9 mouse cellular contexts compared by ENCODE assay signal in genomic region chr10:59667377-59667776, GRCm38 (mm10). TPM values are rescaled to one million over a fixed set of nuclear protein-coding genes. Genes with fewer than 3 reads are reported as not detected.
DNase-seq lines count a peak whose midpoint lies in the region; ATAC-seq and TF ChIP-seq lines count a peak whose summit lies in the region.
"Had no signal": no experiment of that assay in that cellular context is flagged by ENCODE, and none has a peak within 500 bp of the region (broad histone marks: within the 10 kb centered on the region; RNA-seq: fewer than 3 reads in every experiment).

No protein-coding gene starts in this region.

- no peaks in the 10 kb centered on the region for H3K27me3 ChIP-seq in heart, embryonic 11.5 days (ENCODE audit: control insufficient read depth, insufficient read depth, low read length)
- no peaks in the 10 kb centered on the region for H3K27me3 ChIP-seq in C2C12 (ENCODE audit: control insufficient read depth, insufficient read depth, insufficient read length)
- H3K27me3 ChIP-seq in cerebellum, adult 2 months (ENCODE audit: control insufficient read depth, insufficient read depth, low read length) = no peaks in the 10 kb centered on the region
- H3K27me3 ChIP-seq in midbrain, embryonic 10.5 days (ENCODE audit: low read depth, poor library complexity, severe bottlenecking) = no peaks in the 10 kb centered on the region

- no peak overlapping the region for H3K9ac ChIP-seq in heart, embryonic 11.5 days (ENCODE audit: low read depth, low read length)

- ATAC-seq in heart, embryonic 11.5 days (replicated peaks; ENCODE audit: insufficient number of reproducible peaks, low FRiP score, low TSS enrichment) = no peak

- H3K9me3 ChIP-seq in heart, embryonic 11.5 days (replicated peaks; ENCODE audit: control insufficient read depth, low read length) = no peaks in the 10 kb centered on the region
- H3K9me3 ChIP-seq in midbrain, embryonic 10.5 days (replicated peaks) = no peaks in the 10 kb centered on the region

- TF ChIP-seq POLR2A in cerebellum, adult 2 months (IDR thresholded peaks at IDR 0.05; ENCODE audit: borderline replicate concordance, insufficient read depth, low read length) = no peak

- H3K36me3 ChIP-seq in heart, embryonic 11.5 days (ENCODE audit: control insufficient read depth, insufficient read depth, low read length) = no peaks in the 10 kb centered on the region
- no peaks in the 10 kb centered on the region for H3K36me3 ChIP-seq in C2C12 (ENCODE audit: control insufficient read depth, insufficient read depth)
- no peaks in the 10 kb centered on the region for H3K36me3 ChIP-seq in midbrain, embryonic 10.5 days

- TF ChIP-seq CTCF in C2C12 (IDR thresholded peaks at IDR 0.05; ENCODE audit: control insufficient read depth, insufficient read depth, insufficient read length) = no peak
- no peak for TF ChIP-seq CTCF in cerebellum, adult 2 months (IDR thresholded peaks at IDR 0.05; ENCODE audit: borderline replicate concordance, insufficient read depth, low read depth, low read length)

- peak overlapping the region; percentile 27 for H3ac ChIP-seq in C2C12 (ENCODE audit: control insufficient read depth, insufficient read length, low read depth)

- H3K4me3 ChIP-seq in heart, embryonic 11.5 days (ENCODE audit: low read depth, low read length) = no peak overlapping the region
- H3K4me3 ChIP-seq in C2C12 (ENCODE audit: insufficient read depth, poor library complexity, severe bottlenecking) = no peak overlapping the region
- no peak overlapping the region for H3K4me3 ChIP-seq in cerebellum, adult 2 months (replicated peaks; ENCODE audit: insufficient read depth, low read depth, low read length)
- no peak overlapping the region for H3K4me3 ChIP-seq in midbrain, embryonic 10.5 days

- no peaks in the 10 kb centered on the region for H3K4me1 ChIP-seq in heart, embryonic 11.5 days (ENCODE audit: control insufficient read depth, insufficient read depth, low read length)
- H3K4me1 ChIP-seq in cerebellum, adult 2 months (ENCODE audit: control insufficient read depth, insufficient read depth, low read length) = peaks cover 10% of the 10 kb centered on the region; the same call in 1 of the 2 replicates
- no peaks in the 10 kb centered on the region for H3K4me1 ChIP-seq in midbrain, embryonic 10.5 days

- no peak overlapping the region for H3K4me2 ChIP-seq in heart, embryonic 11.5 days

- no peaks in the 10 kb centered on the region for H3K79me3 ChIP-seq in C2C12 (ENCODE audit: low read depth)

- 59% methylated on average over 6 of the region's 6 CpGs for WGBS in heart, embryonic 11.5 days (ENCODE audit: insufficient replicate concordance)
- WGBS in cerebellum, adult 2 months = 4% methylated on average over 6 of the region's 6 CpGs
- 73% methylated on average over 6 of the region's 6 CpGs for WGBS in midbrain, embryonic 10.5 days

- no peak overlapping the region for H3K27ac ChIP-seq in heart, embryonic 11.5 days (ENCODE audit: low read depth, low read length)
- peak overlapping the region; percentile 1; the same call in 1 of the 2 replicates for H3K27ac ChIP-seq in cerebellum, adult 2 months (ENCODE audit: insufficient read depth, low read length)
- no peak overlapping the region for H3K27ac ChIP-seq in midbrain, embryonic 10.5 days (replicated peaks)

- H3K79me2 ChIP-seq in C2C12 (ENCODE audit: control insufficient read depth, insufficient read depth) = no peaks in the 10 kb centered on the region

- DNase-seq in heart, adult 11 months = peak; percentile 91
- peak; percentile 70 to 83 for DNase-seq in cerebellum, adult 2 months
- peak; percentile 35 for DNase-seq in kidney, adult 9 months
- peak; percentile 58 to 70 for DNase-seq in lung, postnatal 4 days
- DNase-seq in thymus, postnatal 14 days = no peak
- DNase-seq in midbrain, embryonic 10.5 days (ENCODE audit: low spot score) = no peak

TF ChIP-seq in C2C12, 6 proteins besides CTCF, POLR2A, EP300 and RAD21:
- TF ChIP-seq MYOG (IDR thresholded peaks at IDR 0.05; ENCODE audit: control insufficient read depth, extremely low read depth, insufficient read length) = no peak
- no peak for TF ChIP-seq CEBPB (IDR thresholded peaks at IDR 0.05; ENCODE audit: low read depth)
- no peak for TF ChIP-seq MYOD1 (IDR thresholded peaks at IDR 0.05; ENCODE audit: control insufficient read depth, insufficient read length, low read depth)
- no peak for TF ChIP-seq FOSL1 (IDR thresholded peaks at IDR 0.05; ENCODE audit: insufficient read depth, low read length, poor library complexity, severe bottlenecking)
- TF ChIP-seq USF1 (IDR thresholded peaks at IDR 0.05; ENCODE audit: low read depth) = no peak
- no peak for TF ChIP-seq MAX (IDR thresholded peaks at IDR 0.05)
TF ChIP-seq in C2C12: peak in this region for 0.

RNA-seq across cellular contexts. Expression of gene Micu1, which starts 34.9 kb away (rescaled TPM):
- polyA plus RNA-seq in heart, embryonic 11.5 days (2014; fragmentation: Nextera tagmentation; extraction: Ambion mirVana) = 40.5 and 42.8 TPM in 2 replicates
- 90.2 TPM for polyA plus RNA-seq in C2C12 (2012; fragmentation: generic; extraction: Trizol)
- 166 and 174 TPM in 2 replicates for polyA plus RNA-seq in cerebellum, adult 2 months (2012; rRNA removed)
- 58.1 and 61.7 TPM in 2 replicates for polyA plus RNA-seq in midbrain, embryonic 10.5 days (2016; fragmentation: Nextera tagmentation; extraction: Ambion mirVana)

RNA-seq across cellular contexts. Expression of gene Mcu, which starts 50.9 kb away (rescaled TPM):
- 27.4 and 28.5 TPM in 2 replicates for polyA plus RNA-seq in heart, embryonic 11.5 days (2014; fragmentation: Nextera tagmentation; extraction: Ambion mirVana)
- polyA plus RNA-seq in C2C12 (2012; fragmentation: generic; extraction: Trizol) = 23.3 TPM
- polyA plus RNA-seq in cerebellum, adult 2 months (2012; rRNA removed) = 32.4 and 34.1 TPM in 2 replicates
- 18.5 and 18.6 TPM in 2 replicates for polyA plus RNA-seq in midbrain, embryonic 10.5 days (2016; fragmentation: Nextera tagmentation; extraction: Ambion mirVana)

RNA-seq across cellular contexts. Expression of gene Gm10322, which starts 51.5 kb away (rescaled TPM):
- polyA plus RNA-seq in heart, embryonic 11.5 days (2014; fragmentation: Nextera tagmentation; extraction: Ambion mirVana) = not detected in 2 replicates
- polyA plus RNA-seq in C2C12 (2012; fragmentation: generic; extraction: Trizol) = 0.25 TPM
- not detected in 2 replicates for polyA plus RNA-seq in cerebellum, adult 2 months (2012; rRNA removed)
- polyA plus RNA-seq in midbrain, embryonic 10.5 days (2016; fragmentation: Nextera tagmentation; extraction: Ambion mirVana) = not detected in 2 replicates
- polyA plus RNA-seq: gonadal fat pad, adult 2 months had no signal

Comparison
In these comparisons a context has a peak if more than half of its experiments do, and no peak if none do; other contexts are left out.
1. DNase-seq: peak in heart, adult 11 months (single experiment), cerebellum, adult 2 months (2 of 2), kidney, adult 9 months (single experiment) and lung, postnatal 4 days (2 of 2); none in thymus, postnatal 14 days (single experiment) and midbrain, embryonic 10.5 days (single experiment).